Mouse (Mus musculus) MEL-GATA-1-ER (cell line): ENCODE data around the gene Tiprl.

Experiments
- DNase-seq: peaks from one replicate; pipeline ENCODE4 v3.0.0-alpha.2; 2012; ENCODE audit warnings: low read depth; ENCODE audit errors: extremely low read depth

The Tiprl gene

GRCm38 (mm10) chr1:165236321-165237298 is at the start of gene Tiprl:
TSS of gene Tiprl (minus strand) at chr1:165236996.
- DNase-seq, result peak; percentile 88

GRCm38 (mm10) chr1:165284096-165284495 is 47.3 kb upstream of the Tiprl start:
- DNase-seq, result no peak

- no peak for DNase-seq
These were observed 46.2 kb upstream of the Tiprl start for GRCm38 (mm10) chr1:165282967-165283345.

GRCm38 (mm10) chr1:165282222-165282966 is 45.6 kb upstream of the Tiprl start:
- no peak for DNase-seq

- no peak for DNase-seq
These were observed 44.8 kb upstream of the Tiprl start for GRCm38 (mm10) chr1:165281351-165282221.

GRCm38 (mm10) chr1:165280741-165281140 is 43.9 kb upstream of the Tiprl start:
- no peak for DNase-seq

- DNase-seq, result no peak
These were observed 38.1 kb upstream of the Tiprl start for GRCm38 (mm10) chr1:165274946-165275345.

GRCm38 (mm10) chr1:165252027-165252671 is 15.4 kb upstream of the Tiprl start:
- peak; percentile 52 for DNase-seq

- DNase-seq, result no peak
These were observed 13.8 kb upstream of the Tiprl start for GRCm38 (mm10) chr1:165250546-165250945.

- peak; percentile 63 for DNase-seq
These were observed 12.0 kb upstream of the Tiprl start for GRCm38 (mm10) chr1:165248842-165249241.

GRCm38 (mm10) chr1:165247788-165248187 is 11.0 kb upstream of the Tiprl start:
- DNase-seq, result peak; percentile 51

- no peak for DNase-seq
These were observed 10.3 kb upstream of the Tiprl start for GRCm38 (mm10) chr1:165247085-165247484.

GRCm38 (mm10) chr1:165246587-165246986 is 9.8 kb upstream of the Tiprl start:
- no peak for DNase-seq

- DNase-seq, result no peak
These were observed 950 bp downstream of the Tiprl start for GRCm38 (mm10) chr1:165235846-165236245.

GRCm38 (mm10) chr1:165233806-165234205 is 3.0 kb downstream of the Tiprl start:
- no peak for DNase-seq

GRCm38 (mm10) chr1:165230691-165231090 is 6.1 kb downstream of the Tiprl start:
- no peak for DNase-seq

- DNase-seq, result no peak
These were observed 7.2 kb downstream of the Tiprl start for GRCm38 (mm10) chr1:165229577-165229976.

GRCm38 (mm10) chr1:165217023-165217589 is 19.7 kb downstream of the Tiprl start:
- DNase-seq, result no peak

- peak; percentile 75 for DNase-seq
These were observed 21.0 kb downstream of the Tiprl start for GRCm38 (mm10) chr1:165215831-165216230.

GRCm38 (mm10) chr1:165205591-165205990 is 31.2 kb downstream of the Tiprl start:
- DNase-seq, result no peak
